Mouse (Mus musculus): Measurements from ENCODE around the gene P4ha2.
"Not testable (repeated sequence)": the region's sequence is repeated elsewhere in the genome, so short reads cannot be mapped to it uniquely, and the experiment has no call there.

The P4ha2 gene

GRCm38 (mm10) chr11:54140159-54140558 is 40.3 kb downstream of the P4ha2 start:
- not testable (repeated sequence) for DNase-seq (ENCODE audit: low spot score in 2 of 2)

GRCm38 (mm10) chr11:54141200-54141971 is 41.5 kb downstream of the P4ha2 start:
- DNase-seq (ENCODE audit: low spot score in 2 of 2) = no peak

GRCm38 (mm10) chr11:54144886-54145285 is 45.0 kb downstream of the P4ha2 start:
- peak in 1 of 2 experiments; percentile 32 for DNase-seq (ENCODE audit: low spot score in 2 of 2)

- no peak for DNase-seq (ENCODE audit: low spot score in 2 of 2)
Measured at GRCm38 (mm10) chr11:54145990-54146389, 46.1 kb downstream of the P4ha2 start.

- no peak for DNase-seq (ENCODE audit: low spot score in 2 of 2)
Measured at GRCm38 (mm10) chr11:54149791-54150465, 50.0 kb downstream of the P4ha2 start.

GRCm38 (mm10) chr11:54151141-54151540 is 51.2 kb downstream of the P4ha2 start:
- no peak for DNase-seq (ENCODE audit: low spot score in 2 of 2)

- DNase-seq (ENCODE audit: low spot score in 2 of 2) = no peak
Measured at GRCm38 (mm10) chr11:54152957-54153356, 53.1 kb downstream of the P4ha2 start.

- DNase-seq (ENCODE audit: low spot score in 2 of 2) = peak in 1 of 2 experiments; percentile 22
Measured at GRCm38 (mm10) chr11:54155864-54156263, 56.0 kb downstream of the P4ha2 start.

- DNase-seq (ENCODE audit: low spot score in 2 of 2) = no peak
Measured at GRCm38 (mm10) chr11:54156504-54156903, 56.6 kb downstream of the P4ha2 start.

GRCm38 (mm10) chr11:54157586-54157985 is 57.7 kb downstream of the P4ha2 start:
- no peak for DNase-seq (ENCODE audit: low spot score in 2 of 2)

GRCm38 (mm10) chr11:54160435-54160834 is 60.5 kb downstream of the P4ha2 start:
- DNase-seq (ENCODE audit: low spot score in 2 of 2) = no peak

- no peak for DNase-seq (ENCODE audit: low spot score in 2 of 2)
Measured at GRCm38 (mm10) chr11:54160920-54161319, 61.0 kb downstream of the P4ha2 start.

- DNase-seq (ENCODE audit: low spot score in 2 of 2) = no peak
Measured at GRCm38 (mm10) chr11:54161514-54161913, 61.6 kb downstream of the P4ha2 start.

- DNase-seq (ENCODE audit: low spot score in 2 of 2) = no peak
Measured at GRCm38 (mm10) chr11:54162968-54163367, 63.1 kb downstream of the P4ha2 start.

GRCm38 (mm10) chr11:54169432-54170295 is 69.8 kb downstream of the P4ha2 start:
- DNase-seq (ENCODE audit: low spot score in 2 of 2) = no peak

GRCm38 (mm10) chr11:54171175-54171574 is 71.3 kb downstream of the P4ha2 start:
- no peak for DNase-seq (ENCODE audit: low spot score in 2 of 2)

- no peak for DNase-seq (ENCODE audit: low spot score in 2 of 2)
Measured at GRCm38 (mm10) chr11:54174226-54174625, 74.3 kb downstream of the P4ha2 start.

GRCm38 (mm10) chr11:54174877-54175276 is 75.0 kb downstream of the P4ha2 start:
- DNase-seq (ENCODE audit: low spot score in 2 of 2) = no peak
